Mouse (Mus musculus): Measurements from ENCODE around the gene Tril. TPM values are rescaled to one million over a fixed set of nuclear protein-coding genes. Genes with fewer than 3 reads are reported as not detected.

Gene Tril
- total RNA-seq, 2 experiments from 2014 or later, result 32.0 to 38.3 TPM

Other genes with a start within 250 kb of the Tril start
- gene Cpvl, start 157.8 kb upstream of the Tril start, total RNA-seq (2021), result not detected
- 10 to 100 TPM; 55.6 to 57.5 TPM for gene Chn2, start 218.7 kb upstream of the Tril start, total RNA-seq (2021)

Measured in left cerebral cortex, postnatal 4 days (tissue).